In genomic region chrX:133688840-133689239, GRCm38 (mm10) we compare ENCODE assay signal across 8 mouse cellular contexts. TPM values are rescaled to one million over a fixed set of nuclear protein-coding genes. Genes with fewer than 3 reads are reported as not detected.
DNase-seq lines count a peak whose midpoint lies in the region; ATAC-seq and TF ChIP-seq lines count a peak whose summit lies in the region.

Gene Pcdh19, minus strand, starts transcription at chrX:133688987.

- peak within 1 kb of the TSS; percentile 49 for H3K9ac ChIP-seq in hindbrain, postnatal 0 days (replicated peaks; ENCODE audit: low read length)

- H3K9me3 ChIP-seq in hindbrain, postnatal 0 days (ENCODE audit: low read length), result no peaks in the 10 kb centered on the region

- peak within 1 kb of the TSS; percentile 57 for H3K4me3 ChIP-seq in cortical plate, adult 2 months (ENCODE audit: insufficient read depth, low read length)
- H3K4me3 ChIP-seq in hindbrain, postnatal 0 days (ENCODE audit: low read length), result peak within 1 kb of the TSS; percentile 53

- H3K36me3 ChIP-seq in hindbrain, postnatal 0 days (ENCODE audit: insufficient read depth, low read length), result no peaks in the 10 kb centered on the region

- no peaks in the 10 kb centered on the region; the same call in 1 of the 2 replicates for H3K4me1 ChIP-seq in cortical plate, adult 2 months (ENCODE audit: control insufficient read depth, insufficient read depth, low read length)
- no peaks in the 10 kb centered on the region for H3K4me1 ChIP-seq in hindbrain, postnatal 0 days (ENCODE audit: insufficient read depth, low read length)

- no peak for DNase-seq in cerebellum, adult 11 months
- peak; percentile 76 for DNase-seq in gastrocnemius, postnatal 10 days
- DNase-seq in hindbrain, postnatal 0 days (ENCODE audit: low spot score), result peak; percentile 89
- DNase-seq in left cerebral cortex, postnatal 14 days (ENCODE audit: low spot score in 2 of 2), result peak; percentile 70 to 80
- DNase-seq in skeletal muscle tissue, adult 2 months (ENCODE audit: low read depth, low spot score), result peak; percentile 77

- 32% methylated on average over 23 of the region's 26 CpGs for WGBS in hindbrain, postnatal 0 days

- TF ChIP-seq CTCF in cortical plate, adult 2 months (IDR thresholded peaks at IDR 0.05; ENCODE audit: extremely low read depth, insufficient read depth, low read length), result no peak
- no peak for TF ChIP-seq CTCF in hindbrain, postnatal 0 days (IDR thresholded peaks at IDR 0.05; ENCODE audit: low read depth)

- peak within 1 kb of the TSS; percentile 70 for H3K4me2 ChIP-seq in hindbrain, postnatal 0 days (ENCODE audit: low read depth, low read length)

- peak within 1 kb of the TSS; percentile 56 for H3K27ac ChIP-seq in cortical plate, adult 2 months (ENCODE audit: insufficient read depth, low read length)
- peak within 1 kb of the TSS; percentile 69 for H3K27ac ChIP-seq in hindbrain, postnatal 0 days

- H3K27me3 ChIP-seq in hindbrain, postnatal 0 days (ENCODE audit: insufficient read depth, low read length), result no peaks in the 10 kb centered on the region

- intact Hi-C loops in left cerebral cortex, postnatal 14 days (cut with DNase I), result no loop called here

- peak; percentile 89 for TF ChIP-seq POLR2A in cortical plate, adult 2 months (IDR thresholded peaks at IDR 0.05; ENCODE audit: extremely low read depth, insufficient read depth, low read length)

- ATAC-seq in cerebellum, adult (ENCODE audit: insufficient number of reproducible peaks, low FRiP score, low TSS enrichment), result peak; percentile 74; the same call in 1 of the 2 replicates
- ATAC-seq in hindbrain, postnatal 0 days, result peak; percentile 93
- ATAC-seq in megakaryocyte progenitor cell, adult 5-6 weeks (replicated peaks; ENCODE audit: poor library complexity), result peak; percentile 73

RNA-seq across cellular contexts. Expression of gene Pcdh19, which starts in this region (rescaled TPM):
- polyA plus RNA-seq in cortical plate, adult 2 months (2012; rRNA removed), result 10.9 and 11.4 TPM in 2 replicates
- 10 to 100 TPM in 1 of 2 experiments, 1 to 10 TPM in 1; 8.6 to 10.6 TPM for total RNA-seq in gastrocnemius, postnatal 10 days (2021)
- total RNA-seq in hindbrain, postnatal 0 days (2014; rRNA removed), result 41.4 and 47.9 TPM in 2 replicates
- 19.7 and 20.9 TPM in 2 replicates for polyA plus RNA-seq in hindbrain, postnatal 0 days (2015; fragmentation: Nextera tagmentation; extraction: Ambion mirVana)
- total RNA-seq in left cerebral cortex, postnatal 14 days (2021), result 10 to 100 TPM; 52.1 to 55.0 TPM
- not detected in 2 replicates for total RNA-seq in megakaryocyte progenitor cell, adult 5-6 weeks (2015)
- not detected in 2 replicates for total RNA-seq in megakaryocyte progenitor cell, adult 5-6 weeks (2017)

Comparison
In these comparisons a context has a peak if more than half of its experiments do, and no peak if none do; other contexts are left out.
1. RNA of gene Pcdh19 (total RNA-seq): 52.1 to 55.0 TPM in left cerebral cortex, postnatal 14 days, 41.4 to 47.9 TPM in hindbrain, postnatal 0 days and 8.6 to 10.6 TPM in gastrocnemius, postnatal 10 days; not detected in megakaryocyte progenitor cell, adult 5-6 weeks; every median in the first group is over 4 times any median in the second.
2. Peak in ATAC-seq in megakaryocyte progenitor cell, adult 5-6 weeks; RNA of the gene not detected or under 1 TPM.
3. Peak in every context shown above with its lines, with median percentiles within 50 percentile points of each other: ATAC-seq.